Mouse (Mus musculus) kidney, adult 2 months (tissue): ENCODE data around the gene E430018J23Rik.

Source experiments
- CTCF ChIP-seq: fragments of 200-500 bp; conservative IDR thresholded peaks from 2 replicates; pipeline ENCODE4 v1.5.1; 2011; ENCODE audit warnings: low read depth, mild to moderate bottlenecking, control low read depth, low read length, moderate library complexity, mixed read lengths; ENCODE audit not compliant: insufficient read depth, insufficient read length
- POLR2A ChIP-seq: fragments of 200-500 bp; IDR thresholded peaks from one replicate; pipeline ENCODE4 v1.6.1; 2011; ENCODE audit warnings: low read depth, low read length, control low read depth

- TF ChIP-seq CTCF (no peak), POLR2A (no peak)
These were observed 32.0 kb downstream of the E430018J23Rik start for GRCm38 (mm10) chr7:127361449-127361848.
